Mouse (Mus musculus) embryo, embryonic 11.5 days (tissue): ENCODE results near the gene 4930467E23Rik.
"Not testable (repeated sequence)": the region's sequence is repeated elsewhere in the genome, so short reads cannot be mapped to it uniquely, and the experiment has no call there.

Experiments
- DNase-seq: peaks from one replicate; pipeline ENCODE4 v3.0.0-alpha.2; 2012; ENCODE audit warnings: low read depth, low spot score

4930467E23Rik gene

DNA sequence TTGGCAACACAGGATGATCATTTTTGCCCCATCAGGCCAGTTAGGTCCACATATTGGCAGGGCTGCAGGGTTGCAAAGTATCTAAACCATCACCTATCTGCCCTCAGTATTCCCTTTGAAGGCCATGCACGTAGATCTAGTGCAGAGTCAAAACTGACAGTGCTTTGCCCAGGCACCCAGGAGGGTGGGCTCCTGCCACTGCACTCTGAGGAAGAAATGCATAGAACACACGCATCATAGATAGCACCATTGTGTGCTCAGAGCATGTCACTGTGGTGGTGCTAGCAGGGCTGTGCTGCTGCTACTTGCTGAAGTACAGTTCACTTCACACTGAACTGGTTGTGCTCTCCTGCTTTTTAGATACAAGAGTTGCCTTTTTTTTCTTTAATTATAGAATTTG lies at the start of gene 4930467E23Rik:
TSS of gene 4930467E23Rik (plus strand) at position 301 of the 400 bp plus-strand sequence.
- DNase-seq = not testable (repeated sequence)

- DNase-seq = not testable (repeated sequence)
Observed at GRCm38 (mm10) chr8:19682311-19682710, 47.1 kb upstream of the 4930467E23Rik start.

DNA sequence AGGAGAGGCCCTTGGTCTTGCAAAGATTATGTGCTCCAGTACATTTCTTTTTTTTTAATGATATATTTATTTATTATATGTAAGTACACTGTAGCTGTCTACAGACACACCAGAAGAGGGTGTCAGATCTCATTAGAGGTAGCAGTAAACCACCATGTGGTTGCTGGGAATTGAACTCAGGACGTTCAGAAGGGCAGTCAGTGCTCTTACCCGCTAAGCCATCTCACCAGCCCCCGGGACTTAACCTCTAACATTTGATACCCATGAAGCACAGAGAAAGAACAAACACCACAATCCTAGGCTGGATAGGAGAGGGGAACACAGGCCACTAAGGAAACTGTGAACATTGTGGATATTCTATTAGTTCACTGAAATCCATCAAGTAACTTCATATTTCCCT lies 43.9 kb upstream of the 4930467E23Rik start:
- not testable (repeated sequence) for DNase-seq

GRCm38 (mm10) chr8:19688802-19689525 lies 40.4 kb upstream of the 4930467E23Rik start:
- not testable (repeated sequence) for DNase-seq

GRCm38 (mm10) chr8:19689745-19690144 lies 39.6 kb upstream of the 4930467E23Rik start:
- not testable (repeated sequence) for DNase-seq

DNA sequence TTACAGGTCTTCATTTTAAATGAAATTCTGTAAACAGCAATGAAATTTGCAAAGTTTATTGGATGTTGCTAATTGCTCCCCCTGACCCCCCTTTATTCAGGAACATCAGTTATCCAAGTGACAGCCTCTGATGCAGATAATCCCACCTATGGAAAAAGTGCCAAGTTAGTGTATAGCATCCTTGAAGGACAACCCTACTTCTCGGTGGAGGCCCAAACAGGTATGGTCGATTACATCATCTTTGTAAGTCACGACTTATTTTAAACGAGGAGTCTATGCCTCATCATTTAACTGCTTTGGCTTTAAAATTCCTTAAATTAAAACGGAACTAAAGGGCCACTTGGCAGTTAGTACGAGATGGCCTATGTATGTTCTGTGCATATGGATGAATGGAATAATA lies 38.0 kb upstream of the 4930467E23Rik start:
- not testable (repeated sequence) for DNase-seq

DNA sequence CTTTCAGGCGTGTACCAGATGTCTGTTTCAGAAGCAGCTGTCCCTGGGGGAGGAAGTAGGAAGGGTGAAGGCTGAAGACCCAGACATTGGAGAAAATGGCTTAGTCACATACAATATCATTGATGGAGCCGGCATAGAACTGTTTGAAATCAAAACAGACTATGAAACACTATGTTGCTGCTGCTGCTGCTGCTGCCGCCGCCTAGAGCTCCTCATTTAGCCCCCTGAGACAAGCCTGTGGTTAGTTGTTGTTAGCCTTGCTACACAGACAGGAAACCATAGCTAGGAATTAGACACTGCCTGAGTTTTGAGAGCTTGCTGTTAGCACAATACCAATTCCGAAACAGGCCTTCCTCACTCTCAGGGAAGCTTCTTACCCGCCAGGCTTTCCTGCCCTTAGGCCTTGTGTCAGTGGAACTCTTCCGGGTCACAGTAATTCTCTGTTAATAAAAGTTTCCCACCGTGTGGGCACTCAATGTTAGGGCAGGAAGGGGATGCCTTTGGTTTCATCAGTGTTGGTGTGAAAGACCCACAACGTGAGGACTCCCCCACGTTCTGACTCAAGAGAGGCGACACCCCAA lies 31.8 kb upstream of the 4930467E23Rik start:
- not testable (repeated sequence) for DNase-seq

DNA sequence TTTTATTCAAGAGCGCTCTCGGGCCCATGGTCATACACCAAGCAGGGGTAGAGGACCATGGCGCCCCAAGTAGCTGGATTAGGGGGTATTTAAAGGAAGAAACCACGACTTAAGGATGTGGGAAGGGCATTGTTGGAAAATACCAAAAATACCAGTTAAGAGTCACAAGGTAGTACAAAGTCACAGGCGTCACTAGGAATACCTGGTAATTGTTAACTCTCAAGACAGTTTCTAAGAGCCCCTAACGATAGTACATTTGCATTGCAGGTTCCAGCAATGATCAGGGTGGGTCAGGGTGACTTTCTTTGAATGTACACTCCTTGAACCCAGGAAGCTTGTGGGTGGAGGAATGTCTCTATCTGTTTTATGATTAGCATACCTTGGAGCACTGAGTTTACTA lies 31.3 kb upstream of the 4930467E23Rik start:
- not testable (repeated sequence) for DNase-seq

- not testable (repeated sequence) for DNase-seq
Observed at GRCm38 (mm10) chr8:19698722-19699121, 30.7 kb upstream of the 4930467E23Rik start.

DNA sequence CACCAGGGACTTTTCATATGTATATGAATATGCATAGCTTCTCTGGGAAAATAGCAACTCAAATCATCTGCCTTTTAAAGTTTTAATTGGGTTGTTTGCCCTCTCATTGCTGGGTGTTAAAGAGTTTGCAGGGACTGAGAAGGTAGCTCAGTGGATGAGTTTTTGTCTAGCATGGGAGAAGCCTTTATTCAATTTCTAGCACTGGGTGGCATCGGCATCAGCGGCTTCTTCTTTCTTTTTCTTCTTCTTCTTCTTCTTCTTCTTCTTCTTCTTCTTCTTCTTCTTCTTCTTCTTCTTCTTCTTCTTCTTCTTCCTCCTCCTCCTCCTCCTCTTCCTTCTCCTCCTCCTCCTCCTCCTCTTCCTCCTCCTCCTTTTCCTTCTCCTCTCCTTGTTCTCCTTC lies 28.1 kb upstream of the 4930467E23Rik start:
- not testable (repeated sequence) for DNase-seq

DNA sequence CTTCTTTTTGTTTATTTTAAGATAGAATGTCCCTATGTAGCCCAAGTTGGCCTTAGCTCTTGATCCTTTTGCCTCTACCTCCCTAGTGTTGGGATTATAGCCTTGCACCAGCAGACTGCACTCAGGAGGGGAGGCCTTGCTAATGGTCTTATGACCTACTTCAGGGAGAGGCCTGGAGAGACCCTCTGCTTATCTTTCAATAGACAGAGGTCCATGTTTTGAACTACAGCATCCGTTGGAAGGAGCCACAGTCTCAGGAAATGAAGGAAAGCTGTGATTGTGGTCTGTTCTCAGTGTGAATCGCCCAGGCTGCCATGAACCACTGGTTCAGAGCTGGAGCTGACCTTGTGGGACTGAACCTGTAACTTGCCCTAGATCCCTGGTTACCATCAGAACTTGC lies 27.1 kb upstream of the 4930467E23Rik start:
- DNase-seq = not testable (repeated sequence)

DNA sequence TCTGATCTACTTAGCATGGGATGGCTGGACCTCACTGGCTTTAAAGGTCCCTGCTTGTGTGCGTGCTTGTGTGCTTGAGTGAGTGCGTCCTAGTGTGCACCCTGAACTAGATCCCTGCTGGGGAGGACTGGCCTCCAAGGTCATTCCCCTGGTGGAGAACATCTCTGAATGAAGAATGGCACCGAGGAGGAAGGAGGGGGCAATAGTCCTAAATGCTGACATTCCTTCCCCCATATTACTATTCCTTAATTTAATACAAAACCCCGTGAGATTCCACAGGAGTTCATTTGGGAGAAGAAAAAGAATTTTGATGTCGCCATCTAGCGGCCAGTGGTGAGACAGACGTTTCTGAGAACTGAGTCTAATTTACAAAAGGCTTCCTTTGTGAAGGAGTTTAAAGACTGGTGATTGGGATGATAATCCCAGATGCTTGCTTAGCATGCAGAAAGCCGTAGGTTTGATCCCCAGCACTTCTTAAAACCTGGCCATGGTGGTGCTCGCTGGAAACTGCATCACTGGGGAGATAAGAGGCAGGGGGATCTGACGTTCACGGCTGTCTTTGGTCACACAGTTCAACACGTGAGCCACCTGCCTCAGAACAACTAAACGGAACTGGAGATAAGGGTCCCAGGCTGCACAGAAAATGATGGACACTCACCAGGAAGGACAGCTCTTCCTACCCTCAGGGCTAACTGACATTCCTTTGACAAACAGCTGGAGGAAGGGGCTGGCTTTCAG lies 26.2 kb upstream of the 4930467E23Rik start:
- DNase-seq = peak; percentile 87

DNA sequence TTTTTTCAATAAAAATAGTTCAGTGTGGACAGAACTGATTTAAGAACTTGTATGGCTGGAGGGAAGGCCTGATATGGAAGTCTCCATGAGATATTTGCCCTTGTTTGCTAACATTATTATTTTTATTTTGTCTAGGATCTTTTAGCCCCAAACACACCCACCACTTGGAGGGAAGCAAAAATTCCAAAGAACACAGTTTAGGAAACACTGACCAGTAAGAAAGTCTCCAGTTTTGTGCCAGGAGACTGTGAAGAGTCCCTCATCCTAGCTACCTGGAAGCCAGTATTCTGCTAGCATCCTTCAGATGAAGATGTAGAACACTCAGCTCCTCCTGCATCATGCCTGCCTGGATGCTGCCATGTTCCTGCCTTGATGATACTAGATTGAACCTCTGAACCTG lies 25.5 kb upstream of the 4930467E23Rik start:
- DNase-seq = not testable (repeated sequence)

- not testable (repeated sequence) for DNase-seq
Observed at GRCm38 (mm10) chr8:19704441-19705215, 24.7 kb upstream of the 4930467E23Rik start.

DNA sequence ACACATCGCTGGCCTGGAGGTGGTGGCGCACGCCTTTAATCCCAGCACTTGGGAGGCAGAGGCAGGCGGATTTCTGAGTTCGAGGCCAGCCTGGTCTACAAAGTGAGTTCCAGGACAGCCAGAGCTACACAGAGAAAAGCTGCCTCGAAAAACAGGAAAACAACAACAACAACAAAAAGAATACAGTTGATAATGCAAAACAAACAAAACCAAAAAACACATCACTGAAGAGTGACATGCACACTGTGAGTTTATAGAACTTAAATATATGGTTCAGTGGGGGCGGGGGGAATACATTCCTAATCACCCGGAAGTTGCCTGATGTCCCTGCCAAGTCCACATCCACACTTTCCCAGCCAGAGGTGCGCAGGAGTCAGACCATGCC lies 24.2 kb upstream of the 4930467E23Rik start:
- not testable (repeated sequence) for DNase-seq

DNA sequence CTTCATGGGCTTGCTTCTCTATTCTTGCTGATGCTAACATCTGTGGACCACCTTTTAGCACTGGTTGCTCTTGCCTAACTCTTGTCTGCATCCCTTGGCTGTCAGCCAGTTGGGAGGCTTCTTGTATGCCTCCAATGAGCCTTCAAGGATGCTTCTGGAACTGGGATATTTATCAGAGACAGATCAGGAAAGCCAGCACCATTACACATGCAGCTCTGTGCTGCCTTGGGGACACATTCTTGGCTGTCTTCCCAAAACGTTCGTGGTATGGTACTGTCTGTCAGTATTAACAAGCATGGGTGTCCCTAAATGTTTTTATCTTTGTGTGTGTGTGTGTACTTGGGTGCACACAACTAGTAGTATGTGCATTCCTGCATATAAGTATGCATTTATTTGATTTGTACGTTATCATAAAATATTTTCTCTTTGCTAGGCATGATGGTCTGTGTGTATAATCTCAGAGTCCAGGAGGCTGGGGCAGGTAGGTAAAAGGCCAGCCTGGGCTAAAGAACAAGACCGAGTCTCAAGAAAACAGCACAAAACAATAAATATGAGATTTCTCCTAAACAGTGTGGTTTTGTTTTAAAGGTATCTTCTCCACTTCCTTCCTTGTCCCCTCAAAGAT lies 23.2 kb upstream of the 4930467E23Rik start:
- DNase-seq = not testable (repeated sequence)

DNA sequence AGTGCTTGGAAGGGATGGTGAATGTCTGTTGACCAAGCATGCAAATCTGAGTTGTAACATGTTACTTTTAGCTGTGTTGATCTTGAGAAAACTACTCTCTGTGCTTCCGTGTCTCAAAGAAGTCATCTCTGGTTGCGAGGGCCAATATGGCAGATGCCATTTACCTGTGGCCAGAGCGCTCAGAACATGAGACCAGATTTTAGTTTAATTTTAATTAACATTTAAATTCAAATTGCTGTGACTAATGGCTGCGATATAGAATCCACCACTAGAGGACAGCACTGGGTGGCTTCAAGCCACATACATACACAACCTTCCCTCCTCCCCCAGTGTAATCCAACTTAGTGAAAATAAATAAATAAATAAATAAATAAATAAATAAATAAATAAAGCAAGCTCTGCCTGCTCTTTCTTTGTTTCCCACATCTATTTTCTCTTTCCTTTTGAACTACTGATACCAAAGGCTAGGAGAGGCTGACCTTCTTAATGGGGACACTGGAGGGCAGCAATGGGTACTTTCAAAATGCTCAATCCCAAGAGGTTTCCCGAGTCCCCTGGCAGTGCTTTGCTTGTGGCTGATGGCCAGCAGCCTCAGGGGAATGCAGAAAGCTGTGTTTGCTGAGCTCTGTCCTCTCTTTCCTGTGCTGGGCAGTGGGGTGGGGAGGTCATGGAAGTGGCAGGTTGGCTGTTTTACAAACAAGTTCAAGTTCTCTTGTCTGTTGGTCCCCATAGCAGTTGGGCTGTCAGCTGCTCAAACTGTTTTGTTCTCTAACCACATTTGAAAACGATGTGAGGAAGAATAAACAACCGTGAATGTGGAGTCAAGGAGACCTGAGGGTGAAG lies 22.2 kb upstream of the 4930467E23Rik start:
- not testable (repeated sequence) for DNase-seq

GRCm38 (mm10) chr8:19707761-19708443 lies 21.5 kb upstream of the 4930467E23Rik start:
- DNase-seq = not testable (repeated sequence)

GRCm38 (mm10) chr8:19708976-19709375 lies 20.4 kb upstream of the 4930467E23Rik start:
- not testable (repeated sequence) for DNase-seq

DNA sequence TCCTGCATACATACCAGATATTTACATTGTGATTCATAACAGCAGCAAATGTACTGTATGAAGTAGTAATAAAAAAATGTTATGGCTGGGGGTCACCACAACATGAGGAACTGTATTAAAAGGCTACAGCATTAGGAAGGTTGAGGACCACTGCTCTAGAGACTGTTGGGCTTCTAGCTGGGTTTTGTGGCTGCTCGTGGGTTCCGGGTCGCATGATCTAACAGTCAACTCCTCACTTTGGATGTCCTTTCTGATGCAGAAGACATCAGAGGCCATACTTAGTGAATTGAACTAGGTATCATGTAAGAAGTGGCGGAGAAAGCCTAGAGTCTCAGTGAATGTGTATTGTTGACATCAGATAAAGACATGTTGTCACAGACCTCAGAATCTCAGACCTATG lies 19.9 kb upstream of the 4930467E23Rik start:
- not testable (repeated sequence) for DNase-seq
